In genomic region chr2:60283751-60284466, GRCm38 (mm10) we compare ENCODE assay signal across 8 mouse cellular contexts. TPM values are rescaled to one million over a fixed set of nuclear protein-coding genes. Genes with fewer than 3 reads are reported as not detected.
ATAC-seq and TF ChIP-seq lines count a peak whose summit lies in the region.

No protein-coding gene starts in this region.

- peak; percentile 91 for ATAC-seq in embryonic facial prominence, embryonic 15.5 days (ENCODE audit: insufficient number of reproducible peaks, low FRiP score, low TSS enrichment, low read depth)
- ATAC-seq in heart, embryonic 11.5 days (replicated peaks; ENCODE audit: insufficient number of reproducible peaks, low FRiP score, low TSS enrichment): peak; percentile 77; the same call in 1 of the 2 replicates
- peak; percentile 92 for ATAC-seq in kidney, embryonic 14.5 days (ENCODE audit: low FRiP score, low TSS enrichment)
- peak; percentile 88 for ATAC-seq in limb, embryonic 13.5 days (ENCODE audit: low FRiP score, low read depth)
- peak; percentile 90 for ATAC-seq in midbrain, embryonic 13.5 days
- ATAC-seq in erythroid progenitor cell, adult 5-6 weeks (replicated peaks; ENCODE audit: low FRiP score, poor library complexity, severe bottlenecking): no peak

- no peaks in the 10 kb centered on the region for H3K27me3 ChIP-seq in embryonic facial prominence, embryonic 15.5 days
- H3K27me3 ChIP-seq in heart, embryonic 11.5 days (ENCODE audit: control insufficient read depth, insufficient read depth, low read length): no peaks in the 10 kb centered on the region
- H3K27me3 ChIP-seq in kidney, embryonic 14.5 days (ENCODE audit: control insufficient read depth, insufficient read depth, low read length): 0 out of 2 replicates have a peak, but pooled peaks cover 3% of the 10 kb centered on the region
- H3K27me3 ChIP-seq in limb, embryonic 13.5 days: no peaks in the 10 kb centered on the region
- peaks cover 38% of the 10 kb centered on the region for H3K27me3 ChIP-seq in midbrain, embryonic 13.5 days
- H3K27me3 ChIP-seq in small intestine, adult 2 months (ENCODE audit: control insufficient read depth, insufficient read depth, low read length): no peaks in the 10 kb centered on the region

- peak overlapping the region; percentile 84 for H3K27ac ChIP-seq in bone marrow, adult 2 months (ENCODE audit: control insufficient read depth, insufficient read depth, low read depth, low read length, poor library complexity)
- peak overlapping the region; percentile 71 for H3K27ac ChIP-seq in embryonic facial prominence, embryonic 15.5 days (replicated peaks)
- H3K27ac ChIP-seq in heart, embryonic 11.5 days (ENCODE audit: low read depth, low read length): no peak overlapping the region
- 0 out of 2 replicates have a peak overlapping the region, but pooled peaks have one; percentile 19 for H3K27ac ChIP-seq in kidney, embryonic 14.5 days (ENCODE audit: low read depth, low read length)
- H3K27ac ChIP-seq in limb, embryonic 13.5 days: no peak overlapping the region
- no peak overlapping the region for H3K27ac ChIP-seq in midbrain, embryonic 13.5 days
- peak overlapping the region; percentile 97 for H3K27ac ChIP-seq in small intestine, adult 2 months (ENCODE audit: insufficient read depth, low read depth, low read length)

- no peaks in the 10 kb centered on the region for H3K36me3 ChIP-seq in embryonic facial prominence, embryonic 15.5 days
- no peaks in the 10 kb centered on the region for H3K36me3 ChIP-seq in heart, embryonic 11.5 days (ENCODE audit: control insufficient read depth, insufficient read depth, low read length)
- no peaks in the 10 kb centered on the region for H3K36me3 ChIP-seq in kidney, embryonic 14.5 days (ENCODE audit: control insufficient read depth, insufficient read depth, low read length)
- H3K36me3 ChIP-seq in limb, embryonic 13.5 days: no peaks in the 10 kb centered on the region
- H3K36me3 ChIP-seq in midbrain, embryonic 13.5 days: no peaks in the 10 kb centered on the region
- peaks cover 2% of the 10 kb centered on the region; the same call in 1 of the 2 replicates for H3K36me3 ChIP-seq in small intestine, adult 2 months (ENCODE audit: control insufficient read depth, insufficient read depth, low read length)

- TF ChIP-seq CTCF in bone marrow, adult 2 months (IDR thresholded peaks at IDR 0.05; ENCODE audit: control insufficient read depth, insufficient read depth, low read length): no peak
- no peak for TF ChIP-seq CTCF in small intestine, adult 2 months (IDR thresholded peaks at IDR 0.05; ENCODE audit: extremely low read depth, insufficient read length, insufficient replicate concordance, low read depth, low read length)

- under 1% methylated on average over 42 of the region's 42 CpGs for WGBS in bone marrow, adult 2 months
- under 1% methylated on average over 42 of the region's 42 CpGs for WGBS in embryonic facial prominence, embryonic 15.5 days
- WGBS in heart, embryonic 11.5 days (ENCODE audit: insufficient replicate concordance): under 1% methylated on average over 42 of the region's 42 CpGs
- 1% methylated on average over 42 of the region's 42 CpGs for WGBS in kidney, embryonic 14.5 days
- 1% methylated on average over 42 of the region's 42 CpGs for WGBS in limb, embryonic 13.5 days
- WGBS in midbrain, embryonic 13.5 days: 1% methylated on average over 42 of the region's 42 CpGs
- under 1% methylated on average over 42 of the region's 42 CpGs for WGBS in small intestine, adult 2 months

- H3K4me3 ChIP-seq in bone marrow, adult 2 months (replicated peaks; ENCODE audit: control insufficient read depth, low read depth, low read length): peak overlapping the region; percentile 63
- peak overlapping the region; percentile 57 for H3K4me3 ChIP-seq in embryonic facial prominence, embryonic 15.5 days (replicated peaks)
- H3K4me3 ChIP-seq in heart, embryonic 11.5 days (ENCODE audit: low read depth, low read length): peak overlapping the region; percentile 55
- peak overlapping the region; percentile 52 for H3K4me3 ChIP-seq in kidney, embryonic 14.5 days (ENCODE audit: low read length)
- peak overlapping the region; percentile 56 for H3K4me3 ChIP-seq in limb, embryonic 13.5 days
- peak overlapping the region; percentile 45 for H3K4me3 ChIP-seq in midbrain, embryonic 13.5 days (replicated peaks)
- peak overlapping the region; percentile 86 for H3K4me3 ChIP-seq in small intestine, adult 2 months (ENCODE audit: low read depth, low read length)

- peak; percentile 47; the same call in 1 of the 2 replicates for TF ChIP-seq POLR2A in bone marrow, adult 2 months (IDR thresholded peaks at IDR 0.05; ENCODE audit: borderline replicate concordance, control insufficient read depth, low read depth, low read length)
- TF ChIP-seq POLR2A in small intestine, adult 2 months (IDR thresholded peaks at IDR 0.05; ENCODE audit: low read depth, low read length): peak; percentile 74

- H3K4me1 ChIP-seq in bone marrow, adult 2 months (ENCODE audit: control insufficient read depth, insufficient read depth, low read length): peaks cover 1% of the 10 kb centered on the region
- H3K4me1 ChIP-seq in embryonic facial prominence, embryonic 15.5 days: 0 out of 2 replicates have a peak, but pooled peaks cover 7% of the 10 kb centered on the region
- H3K4me1 ChIP-seq in heart, embryonic 11.5 days (ENCODE audit: control insufficient read depth, insufficient read depth, low read length): peaks cover 3% of the 10 kb centered on the region; the same call in 1 of the 2 replicates
- H3K4me1 ChIP-seq in kidney, embryonic 14.5 days (ENCODE audit: control insufficient read depth, insufficient read depth, low read length): 0 out of 2 replicates have a peak, but pooled peaks cover 3% of the 10 kb centered on the region
- H3K4me1 ChIP-seq in limb, embryonic 13.5 days: peaks cover 13% of the 10 kb centered on the region; the same call in 1 of the 2 replicates
- H3K4me1 ChIP-seq in midbrain, embryonic 13.5 days (replicated peaks): peaks cover 16% of the 10 kb centered on the region
- peaks cover 5% of the 10 kb centered on the region; the same call in 1 of the 2 replicates for H3K4me1 ChIP-seq in small intestine, adult 2 months (ENCODE audit: control insufficient read depth, insufficient read depth, insufficient read length, low read length)

- H3K4me2 ChIP-seq in embryonic facial prominence, embryonic 15.5 days (replicated peaks): peak overlapping the region; percentile 92
- peak overlapping the region; percentile 86 for H3K4me2 ChIP-seq in heart, embryonic 11.5 days
- peak overlapping the region; percentile 95 for H3K4me2 ChIP-seq in kidney, embryonic 14.5 days (replicated peaks; ENCODE audit: low read depth, low read length)
- H3K4me2 ChIP-seq in limb, embryonic 13.5 days (replicated peaks): peak overlapping the region; percentile 92
- H3K4me2 ChIP-seq in midbrain, embryonic 13.5 days (replicated peaks): peak overlapping the region; percentile 92

- peak overlapping the region; percentile 48 for H3K9ac ChIP-seq in embryonic facial prominence, embryonic 15.5 days
- peak overlapping the region; percentile 71 for H3K9ac ChIP-seq in heart, embryonic 11.5 days (ENCODE audit: low read depth, low read length)
- H3K9ac ChIP-seq in kidney, embryonic 14.5 days (ENCODE audit: low read depth, low read length): peak overlapping the region; percentile 65
- H3K9ac ChIP-seq in limb, embryonic 13.5 days: peak overlapping the region; percentile 74
- peak overlapping the region; percentile 68 for H3K9ac ChIP-seq in midbrain, embryonic 13.5 days (replicated peaks)

- no peaks in the 10 kb centered on the region for H3K9me3 ChIP-seq in embryonic facial prominence, embryonic 15.5 days (replicated peaks)
- H3K9me3 ChIP-seq in heart, embryonic 11.5 days (replicated peaks; ENCODE audit: control insufficient read depth, low read length): no peaks in the 10 kb centered on the region
- no peaks in the 10 kb centered on the region for H3K9me3 ChIP-seq in kidney, embryonic 14.5 days (ENCODE audit: control insufficient read depth, low read length)
- no peaks in the 10 kb centered on the region for H3K9me3 ChIP-seq in limb, embryonic 13.5 days
- no peaks in the 10 kb centered on the region for H3K9me3 ChIP-seq in midbrain, embryonic 13.5 days

RNA-seq across cellular contexts. Expression of gene Cd302, which starts 0.4 kb away (rescaled TPM):
- polyA plus RNA-seq in bone marrow, adult 2 months (2011; ENCODE audit: insufficient read depth, insufficient read length, low replicate concordance, missing spikeins): 3.6 and 8.1 TPM in 2 replicates
- polyA plus RNA-seq in embryonic facial prominence, embryonic 15.5 days (2015; fragmentation: Nextera tagmentation; extraction: Ambion mirVana): 51.6 and 53.1 TPM in 2 replicates
- 18.5 and 22.6 TPM in 2 replicates for polyA plus RNA-seq in heart, embryonic 11.5 days (2014; fragmentation: Nextera tagmentation; extraction: Ambion mirVana)
- polyA plus RNA-seq in kidney, embryonic 14.5 days (2014; fragmentation: Nextera tagmentation; extraction: Ambion mirVana): 51.1 and 62.4 TPM in 2 replicates
- 43.8 and 45.3 TPM in 2 replicates for polyA plus RNA-seq in limb, embryonic 13.5 days (2015; fragmentation: Nextera tagmentation; extraction: Ambion mirVana)
- 8.6 and 11.1 TPM in 2 replicates for polyA plus RNA-seq in midbrain, embryonic 13.5 days (2015; fragmentation: Nextera tagmentation; extraction: Ambion mirVana)
- polyA plus RNA-seq in small intestine, adult 2 months (2012; rRNA removed): 21.9 and 29.1 TPM in 2 replicates
- total RNA-seq in erythroid progenitor cell, adult 5-6 weeks (2015; ENCODE audit: low replicate concordance): 15.5 and 37.7 TPM in 2 replicates
- total RNA-seq in erythroid progenitor cell, adult 5-6 weeks (2017; ENCODE audit: low replicate concordance): 0.98 and 2.4 TPM in 2 replicates

Comparison
In these comparisons a context has a peak if more than half of its experiments do, and no peak if none do; other contexts are left out.
1. H3K27ac ChIP-seq: peak in bone marrow, adult 2 months (single experiment), embryonic facial prominence, embryonic 15.5 days (single experiment), kidney, embryonic 14.5 days (single experiment) and small intestine, adult 2 months (single experiment); none in heart, embryonic 11.5 days (single experiment), limb, embryonic 13.5 days (single experiment) and midbrain, embryonic 13.5 days (single experiment).
2. Peak in every context shown above with its lines, with median percentiles within 50 percentile points of each other: H3K4me3 ChIP-seq, H3K4me2 ChIP-seq and H3K9ac ChIP-seq.